Mouse (Mus musculus) forebrain, embryonic 15.5 days (tissue): ENCODE measurements around the gene Pik3r3. TPM values are rescaled to one million over a fixed set of nuclear protein-coding genes. Genes with fewer than 3 reads are reported as not detected.
A peak's percentile ranks its signal among the peaks of the same experiment; 100 is the strongest.
"Not testable (repeated sequence)": the region's sequence is repeated elsewhere in the genome, so short reads cannot be mapped to it uniquely, and the experiment has no call there.

Experiments used
- ATAC-seq: fragments of 200-750 bp; cut with Nextera tagmentation; replicated peaks from 2 replicates; pipeline ENCODE4 v1.8.0; 2017; ENCODE audit warnings: mild to moderate bottlenecking, moderate TSS enrichment, moderate library complexity
- H3K27ac ChIP-seq: fragments of 300-500 bp; sonication (generic); replicated peaks from 2 replicates; pipeline ENCODE4 v1.5.1; 2015; ENCODE audit warnings: mild to moderate bottlenecking, inconsistent platforms
- H3K27me3 ChIP-seq: fragments of 300-500 bp; sonication (generic); 2 replicates; pipeline ENCODE4 v1.6.1; 2015; ENCODE audit warnings: inconsistent platforms
- H3K36me3 ChIP-seq: fragments of 300-500 bp; sonication (generic); 2 replicates; pipeline ENCODE4 v1.6.1; 2015; ENCODE audit warnings: mild to moderate bottlenecking, inconsistent platforms
- H3K4me1 ChIP-seq: fragments of 300-500 bp; sonication (generic); 2 replicates; pipeline ENCODE4 v1.6.1; 2015; ENCODE audit warnings: inconsistent platforms
- H3K4me2 ChIP-seq: fragments of 300-500 bp; sonication (generic); replicated peaks from 2 replicates; pipeline ENCODE4 v1.6.1; 2015; ENCODE audit warnings: mild to moderate bottlenecking, inconsistent platforms
- H3K4me3 ChIP-seq: fragments of 300-500 bp; sonication (generic); 2 replicates; pipeline ENCODE4 v1.5.1; 2015; ENCODE audit warnings: mild to moderate bottlenecking, inconsistent platforms
- H3K9ac ChIP-seq: fragments of 300-500 bp; sonication (generic); replicated peaks from 2 replicates; pipeline ENCODE4 v1.6.1; 2015; ENCODE audit warnings: mild to moderate bottlenecking, inconsistent platforms
- H3K9me3 ChIP-seq: fragments of 300-500 bp; sonication (generic); 2 replicates; pipeline ENCODE4 v1.6.1; 2016; ENCODE audit warnings: inconsistent platforms
- WGBS: fragments of 180-500 bp; shearing (Covaris S2); methylation state at CpG from one replicate; pipeline ENCODE4 v1.1.7; 2015; ENCODE audit warnings: mixed read lengths; 5-methylcytosine and 5-hydroxymethylcytosine counted together
- polyA plus RNA-seq: library from polyadenylated mRNA; unstranded; fragments of >200 nt; fragmentation: Nextera tagmentation; extraction: Ambion mirVana; gene quantifications from 2 replicates; pipeline ENCODE4 v1.2.1, GENCODE M21; 2015

The Pik3r3 gene
- polyA plus RNA-seq, 1 experiment from 2014 or later, result 80.2 TPM

DNA sequence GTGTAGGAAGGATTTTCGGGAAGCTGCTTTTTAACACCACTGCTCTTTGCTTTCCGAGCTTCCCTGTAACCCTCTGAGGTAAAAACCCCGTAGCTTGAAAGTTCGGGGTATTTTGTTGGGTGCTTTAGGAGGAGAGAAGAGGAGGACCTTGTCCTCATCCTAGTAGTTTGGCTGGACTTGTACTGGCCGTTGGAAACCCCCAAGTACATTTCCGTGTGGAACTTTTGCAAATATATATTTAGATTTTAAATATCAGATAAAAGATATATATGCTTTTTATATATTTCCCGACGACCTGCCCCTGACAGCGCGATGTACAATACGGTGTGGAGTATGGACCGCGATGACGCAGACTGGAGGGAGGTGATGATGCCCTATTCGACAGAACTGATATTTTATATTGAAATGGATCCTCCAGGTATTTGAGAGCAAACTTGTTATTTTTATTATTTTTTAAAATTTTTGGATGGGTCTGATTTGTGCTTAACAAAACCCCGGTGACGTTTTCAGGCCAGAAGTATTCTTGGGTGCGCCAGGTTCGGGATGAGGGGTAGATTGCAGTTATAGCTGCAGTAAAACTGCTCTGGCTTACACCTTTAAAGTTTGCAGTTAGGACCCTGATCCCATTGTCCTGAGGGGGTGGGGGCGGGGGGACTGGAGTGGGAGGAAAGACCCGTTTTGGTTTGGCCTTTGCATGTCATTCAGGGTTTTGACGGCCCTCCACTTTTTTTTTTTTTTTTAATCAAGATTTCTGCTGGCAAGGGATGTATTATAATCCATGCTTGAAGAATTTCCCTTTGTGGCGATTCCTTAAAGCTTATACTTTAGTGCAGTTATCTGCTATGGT is 801 bp downstream of the Pik3r3 start:
- H3K9me3 ChIP-seq, result no peaks in the 10 kb centered on the region
- peak overlapping the region; percentile 46 for H3K4me2 ChIP-seq
- peak overlapping the region; percentile 79 for H3K4me3 ChIP-seq
- peak overlapping the region; percentile 91 for H3K9ac ChIP-seq
- WGBS, result 0% methylated on average over 23 of the region's 23 CpGs
- H3K36me3 ChIP-seq, result no peaks in the 10 kb centered on the region
- peak overlapping the region; percentile 100 for H3K27ac ChIP-seq
- H3K4me1 ChIP-seq, result peaks cover 16% of the 10 kb centered on the region
- no peak for ATAC-seq
- no peaks in the 10 kb centered on the region for H3K27me3 ChIP-seq

DNA sequence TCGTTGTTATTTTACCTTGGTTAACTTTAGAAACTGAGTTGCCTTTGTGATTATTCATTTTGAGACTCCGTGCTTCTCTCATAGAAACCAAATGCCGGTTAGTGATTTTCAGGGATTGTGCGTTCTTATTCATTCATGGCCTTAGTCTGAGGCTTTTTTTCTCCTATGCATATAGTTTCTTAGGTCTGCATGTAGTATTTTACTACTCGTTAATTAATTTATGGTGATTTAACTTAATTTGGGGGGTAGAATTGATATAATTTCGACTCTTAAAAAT is 1.4 kb downstream of the Pik3r3 start:
- peak overlapping the region; percentile 100 for H3K27ac ChIP-seq
- H3K27me3 ChIP-seq, result no peaks in the 10 kb centered on the region
- WGBS, result under 1% methylated on average over 6 of the region's 6 CpGs
- H3K4me2 ChIP-seq, result peak overlapping the region; percentile 46
- H3K9me3 ChIP-seq, result no peaks in the 10 kb centered on the region
- H3K9ac ChIP-seq, result peak overlapping the region; percentile 91
- ATAC-seq, result no peak
- H3K4me3 ChIP-seq, result peak overlapping the region; percentile 79
- peaks cover 16% of the 10 kb centered on the region for H3K4me1 ChIP-seq
- no peaks in the 10 kb centered on the region for H3K36me3 ChIP-seq

GRCm38 (mm10) chr4:116243377-116243776 is 22.0 kb downstream of the Pik3r3 start:
- Histone ChIP-seq H3K9me3 (no peaks in the 10 kb centered on the region), H3K27me3 (no peaks in the 10 kb centered on the region), H3K9ac (no peak overlapping the region), H3K4me2 (no peak overlapping the region), H3K36me3 (peaks cover 2% of the 10 kb centered on the region; the same call in 1 of the 2 replicates), H3K27ac (no peak overlapping the region), H3K4me3 (no peak overlapping the region), H3K4me1 (no peaks in the 10 kb centered on the region)
- ATAC-seq, result no peak
- 72% methylated on average over 3 of the region's 3 CpGs for whole genome bisulfite sequencing

GRCm38 (mm10) chr4:116244240-116244639 is 22.8 kb downstream of the Pik3r3 start:
- Histone ChIP-seq H3K4me1 (no peaks in the 10 kb centered on the region), H3K4me2 (no peak overlapping the region), H3K36me3 (peaks cover 2% of the 10 kb centered on the region; the same call in 1 of the 2 replicates), H3K9ac (no peak overlapping the region), H3K27me3 (no peaks in the 10 kb centered on the region), H3K27ac (no peak overlapping the region), H3K4me3 (no peak overlapping the region), H3K9me3 (no peaks in the 10 kb centered on the region)
- ATAC-seq, result no peak
- 85% methylated on average over 2 of the region's 2 CpGs for WGBS

DNA sequence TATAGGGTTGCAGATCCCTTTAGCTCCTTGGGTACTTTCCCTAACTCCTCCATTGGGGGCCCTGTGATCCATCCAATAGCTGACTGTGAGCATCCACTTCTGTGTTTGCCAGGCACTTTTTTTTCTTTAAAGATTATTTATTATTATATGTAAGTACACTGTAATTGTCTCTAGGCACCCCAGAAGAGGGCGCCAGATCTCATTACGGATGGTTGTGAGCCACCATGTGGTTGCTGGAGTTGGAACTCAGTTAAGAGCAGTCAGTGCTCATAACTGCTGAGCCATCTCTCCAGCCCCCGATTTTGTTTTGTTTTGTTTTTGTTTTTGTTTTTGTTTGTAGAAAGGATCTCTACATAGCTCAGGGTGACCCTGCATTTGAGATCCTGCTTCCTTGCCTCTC is 24.5 kb downstream of the Pik3r3 start:
- not testable (repeated sequence) for H3K9ac ChIP-seq, H3K4me1 ChIP-seq, H3K9me3 ChIP-seq, H3K4me2 ChIP-seq, H3K4me3 ChIP-seq, ATAC-seq, H3K36me3 ChIP-seq, H3K27ac ChIP-seq, H3K27me3 ChIP-seq
- WGBS, result 61% methylated on average over 3 of the region's 3 CpGs

GRCm38 (mm10) chr4:116249986-116250385 is 28.6 kb downstream of the Pik3r3 start:
- Histone ChIP-seq H3K4me3 (no peak overlapping the region), H3K9me3 (no peaks in the 10 kb centered on the region), H3K36me3 (no peaks in the 10 kb centered on the region), H3K9ac (no peak overlapping the region), H3K4me1 (0 out of 2 replicates have a peak, but pooled peaks cover 4% of the 10 kb centered on the region), H3K4me2 (no peak overlapping the region), H3K27me3 (no peaks in the 10 kb centered on the region), H3K27ac (no peak overlapping the region)
- WGBS, result 90% methylated on average over 3 of the region's 3 CpGs
- ATAC-seq, result no peak

DNA sequence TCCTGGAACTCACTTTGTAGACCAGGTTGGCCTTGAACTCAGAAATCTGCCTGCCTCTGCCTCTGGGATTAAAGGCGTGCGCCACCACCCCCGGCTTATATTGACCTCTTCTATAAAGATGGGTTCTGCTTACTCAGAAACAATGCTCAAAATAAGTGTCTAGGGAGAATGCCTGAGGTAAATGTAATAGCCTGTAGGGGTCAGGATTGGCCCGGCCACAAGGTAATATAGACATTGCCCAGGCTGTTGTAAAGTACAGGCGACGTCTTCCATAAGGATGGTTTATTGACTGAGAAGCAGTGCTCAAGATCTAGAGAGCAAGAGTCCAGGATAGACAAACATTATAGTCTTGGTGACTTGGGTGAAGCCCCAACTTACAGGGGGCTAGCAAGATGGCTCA is 46.8 kb downstream of the Pik3r3 start:
- ATAC-seq, result no peak
- H3K27me3 ChIP-seq, result no peaks in the 10 kb centered on the region
- 97% methylated on average over 6 of the region's 6 CpGs for WGBS
- no peaks in the 10 kb centered on the region for H3K9me3 ChIP-seq
- H3K9ac ChIP-seq, result no peak overlapping the region
- H3K4me2 ChIP-seq, result no peak overlapping the region
- H3K4me3 ChIP-seq, result no peak overlapping the region
- H3K36me3 ChIP-seq, result peaks cover 59% of the 10 kb centered on the region
- no peak overlapping the region for H3K27ac ChIP-seq
- H3K4me1 ChIP-seq, result no peaks in the 10 kb centered on the region

DNA sequence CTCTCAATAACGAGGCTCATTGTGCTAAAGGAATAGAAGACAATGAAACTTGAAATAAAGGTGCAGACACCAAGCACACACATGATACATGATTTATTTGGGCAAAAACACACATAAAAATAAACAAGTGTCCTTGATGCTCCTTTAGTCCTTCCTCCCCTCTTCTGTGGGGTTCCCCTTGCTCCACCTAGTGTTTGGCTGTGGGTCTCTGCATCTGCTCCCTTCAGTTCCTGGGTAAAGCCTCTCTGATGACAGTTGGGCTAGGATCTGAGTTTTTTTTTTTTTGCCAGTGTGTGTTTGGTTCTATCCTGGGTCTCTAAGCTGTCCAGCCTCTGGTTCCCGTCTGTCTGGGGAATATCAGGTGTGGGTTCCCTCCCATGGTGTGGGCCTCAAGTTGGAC is 60.8 kb downstream of the Pik3r3 start:
- no peak for ATAC-seq

GRCm38 (mm10) chr4:116291561-116291960 is 70.1 kb downstream of the Pik3r3 start:
- WGBS, result 90% methylated on average over 6 of the region's 6 CpGs
- H3K27ac ChIP-seq, result no peak overlapping the region
- no peak overlapping the region for H3K4me2 ChIP-seq
- no peaks in the 10 kb centered on the region for H3K4me1 ChIP-seq
- H3K4me3 ChIP-seq, result no peak overlapping the region
- H3K9ac ChIP-seq, result no peak overlapping the region
- ATAC-seq, result no peak
- no peaks in the 10 kb centered on the region for H3K9me3 ChIP-seq
- H3K27me3 ChIP-seq, result no peaks in the 10 kb centered on the region
- peaks cover 80% of the 10 kb centered on the region for H3K36me3 ChIP-seq

More for the DNA sequence above, 60.8 kb downstream of the Pik3r3 start:
- no peaks in the 10 kb centered on the region for H3K9me3 ChIP-seq
- H3K36me3 ChIP-seq, result peaks cover 44% of the 10 kb centered on the region
- WGBS, result 74% methylated on average over 2 of the region's 2 CpGs
- H3K4me1 ChIP-seq, result no peaks in the 10 kb centered on the region
- no peak overlapping the region for H3K4me2 ChIP-seq
- H3K27me3 ChIP-seq, result no peaks in the 10 kb centered on the region
- no peak overlapping the region for H3K4me3 ChIP-seq
- H3K9ac ChIP-seq, result no peak overlapping the region
- no peak overlapping the region for H3K27ac ChIP-seq

DNA sequence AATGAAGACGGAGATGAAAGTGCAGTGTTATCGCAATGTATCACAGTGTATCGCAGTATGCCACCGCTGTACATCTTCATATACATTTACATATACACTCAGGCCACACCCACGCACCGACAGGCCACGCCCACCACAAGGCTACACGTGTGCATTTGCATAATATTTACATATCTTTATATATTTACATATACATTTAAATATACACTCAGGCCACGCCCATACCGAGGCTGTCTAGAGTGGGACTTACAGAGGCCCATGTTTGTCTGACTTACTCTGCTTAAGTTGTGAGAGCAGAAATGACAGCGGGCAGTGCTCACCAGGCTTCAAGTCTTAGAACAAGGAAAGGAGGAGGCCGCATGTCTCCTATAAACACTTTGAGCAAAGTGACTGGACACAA is 71.9 kb downstream of the Pik3r3 start:
- H3K4me2 ChIP-seq, result no peak overlapping the region
- ATAC-seq, result no peak
- H3K4me3 ChIP-seq, result no peak overlapping the region
- H3K9me3 ChIP-seq, result no peaks in the 10 kb centered on the region
- no peak overlapping the region for H3K27ac ChIP-seq
- H3K27me3 ChIP-seq, result no peaks in the 10 kb centered on the region
- H3K9ac ChIP-seq, result no peak overlapping the region
- 92% methylated on average over 12 of the region's 12 CpGs for WGBS
- H3K36me3 ChIP-seq, result peaks cover 70% of the 10 kb centered on the region
- no peaks in the 10 kb centered on the region for H3K4me1 ChIP-seq

GRCm38 (mm10) chr4:116300878-116301355 is 79.5 kb downstream of the Pik3r3 start:
- WGBS, result 65% methylated on average over 4 of the region's 4 CpGs
- Histone ChIP-seq H3K27me3 (no peaks in the 10 kb centered on the region), H3K4me1 (no peaks in the 10 kb centered on the region), H3K4me3 (no peak overlapping the region), H3K4me2 (no peak overlapping the region), H3K9me3 (no peaks in the 10 kb centered on the region), H3K36me3 (peaks cover 57% of the 10 kb centered on the region), H3K9ac (no peak overlapping the region), H3K27ac (no peak overlapping the region)
- ATAC-seq, result no peak

DNA sequence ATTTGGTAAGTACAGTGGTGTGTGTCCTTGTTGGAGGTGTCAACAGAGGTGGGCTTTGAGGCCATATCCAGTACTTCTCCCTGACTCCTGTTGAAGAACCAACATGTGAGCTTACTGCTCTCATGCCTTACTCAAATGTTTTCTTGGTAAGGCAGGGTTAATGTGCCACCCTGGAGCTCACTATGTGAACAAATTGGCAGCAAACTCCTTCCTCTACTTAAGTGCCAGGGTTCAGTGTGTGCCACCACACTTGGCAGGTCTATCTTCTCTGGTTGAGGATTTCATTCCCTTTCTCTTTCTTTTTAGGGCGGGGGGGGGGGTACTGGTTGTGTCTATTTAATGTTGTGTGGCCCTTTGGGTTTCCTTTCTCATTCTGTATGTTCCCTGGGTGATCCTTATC is 83.1 kb downstream of the Pik3r3 start:
- 5% methylated on average over 1 of the region's 1 CpGs for WGBS
- Histone ChIP-seq H3K36me3 (peaks cover 73% of the 10 kb centered on the region), H3K27me3 (no peaks in the 10 kb centered on the region), H3K4me2 (no peak overlapping the region), H3K4me1 (no peaks in the 10 kb centered on the region), H3K4me3 (no peak overlapping the region), H3K9ac (no peak overlapping the region), H3K9me3 (no peaks in the 10 kb centered on the region), H3K27ac (no peak overlapping the region)
- ATAC-seq, result no peak

DNA sequence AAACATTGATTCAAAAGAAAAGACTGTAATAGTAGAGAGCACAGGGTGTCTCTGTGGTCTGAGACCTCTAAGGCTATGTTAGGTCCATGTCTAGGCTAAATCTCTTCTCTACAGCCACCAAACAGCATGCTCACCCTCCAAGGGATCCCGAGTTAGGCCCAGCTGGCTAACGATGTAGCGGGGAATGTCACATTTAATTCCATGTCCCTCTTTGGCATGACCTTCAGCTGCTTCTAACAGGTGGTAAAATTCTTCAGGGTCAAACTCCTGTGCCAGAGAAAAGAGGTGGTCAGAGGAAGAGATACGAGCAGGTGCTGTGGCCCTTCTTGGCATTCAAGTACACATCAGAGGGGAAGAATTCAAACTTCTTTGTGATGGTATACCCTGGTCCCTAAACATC is 96.2 kb downstream of the Pik3r3 start:
- no peak overlapping the region for H3K4me3 ChIP-seq
- no peak overlapping the region for H3K4me2 ChIP-seq
- no peak overlapping the region for H3K27ac ChIP-seq
- H3K36me3 ChIP-seq, result peaks cover 83% of the 10 kb centered on the region
- ATAC-seq, result no peak
- no peak overlapping the region for H3K9ac ChIP-seq
- WGBS, result 95% methylated on average over 4 of the region's 4 CpGs
- H3K9me3 ChIP-seq, result no peaks in the 10 kb centered on the region
- no peaks in the 10 kb centered on the region for H3K4me1 ChIP-seq
- no peaks in the 10 kb centered on the region for H3K27me3 ChIP-seq
